Mouse (Mus musculus) brain, embryonic 14.5 days (tissue): Measurements from ENCODE around the gene Il10.

Experiments used
- CTCF ChIP-seq: fragments of 200-500 bp; IDR thresholded peaks from 2 replicates; pipeline ENCODE4 v1.5.1; 2012; ENCODE audit warnings: inconsistent platforms, mild to moderate bottlenecking, moderate library complexity, borderline replicate concordance; ENCODE audit not compliant: insufficient read depth, insufficient read length; ENCODE audit errors: extremely low read depth
- POLR2A ChIP-seq: fragments of 200-500 bp; IDR thresholded peaks from 2 replicates; pipeline ENCODE4 v1.6.1; 2012; ENCODE audit warnings: mild to moderate bottlenecking, inconsistent platforms, borderline replicate concordance; ENCODE audit not compliant: poor library complexity, insufficient read depth, insufficient read length, severe bottlenecking; ENCODE audit errors: extremely low read depth

DNA sequence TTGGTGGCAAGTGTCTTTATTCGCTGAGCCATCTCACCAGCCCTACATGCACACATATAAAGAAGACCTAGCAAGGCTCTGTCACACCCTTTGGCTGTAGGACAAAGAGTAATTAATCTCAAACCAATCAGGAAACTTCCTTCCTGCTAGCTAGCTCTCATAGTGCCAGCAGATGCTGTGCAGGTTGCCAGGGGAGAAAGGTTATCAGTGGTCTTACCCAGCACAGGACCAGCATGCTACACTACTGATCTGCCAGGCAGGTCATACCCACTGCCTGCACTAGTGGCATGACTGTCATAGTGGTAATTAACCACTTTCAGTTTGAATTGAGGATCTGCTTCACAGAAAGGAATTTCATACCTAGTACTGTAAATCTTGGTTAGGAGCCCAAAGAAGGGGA lies 29.2 kb upstream of the Il10 start:
- TF ChIP-seq CTCF (no peak), POLR2A (no peak)
